Mouse (Mus musculus) heart, embryonic 15.5 days (tissue): ENCODE data around the gene Slc2a10. TPM values are rescaled to one million over a fixed set of nuclear protein-coding genes. Genes with fewer than 3 reads are reported as not detected.

Experiments
- ATAC-seq: fragments of 200-750 bp; cut with Nextera tagmentation; replicated peaks from 2 replicates; pipeline ENCODE4 v1.8.0; 2017; ENCODE audit warnings: low read depth, moderate TSS enrichment; ENCODE audit not compliant: insufficient number of reproducible peaks, insufficient read depth, low FRiP score
- H3K27ac ChIP-seq: fragments of 300-500 bp; sonication (generic); 2 replicates; pipeline ENCODE4 v1.5.1; 2015; ENCODE audit warnings: mild to moderate bottlenecking, inconsistent platforms
- H3K27me3 ChIP-seq: fragments of 300-500 bp; sonication (generic); 2 replicates; pipeline ENCODE4 v1.6.1; 2015; ENCODE audit warnings: inconsistent platforms
- H3K36me3 ChIP-seq: fragments of 300-500 bp; sonication (generic); 2 replicates; pipeline ENCODE4 v1.6.1; 2015; ENCODE audit warnings: mild to moderate bottlenecking, inconsistent platforms
- H3K4me1 ChIP-seq: fragments of 300-500 bp; sonication (generic); replicated peaks from 2 replicates; pipeline ENCODE4 v1.6.1; 2015; ENCODE audit warnings: inconsistent platforms
- H3K4me2 ChIP-seq: fragments of 300-500 bp; sonication (generic); 2 replicates; pipeline ENCODE4 v1.6.1; 2015; ENCODE audit warnings: inconsistent platforms, mild to moderate bottlenecking, moderate library complexity
- H3K4me3 ChIP-seq: fragments of 300-500 bp; sonication (generic); 2 replicates; pipeline ENCODE4 v1.5.1; 2015; ENCODE audit warnings: mild to moderate bottlenecking, inconsistent platforms
- H3K9ac ChIP-seq: fragments of 300-500 bp; sonication (generic); 2 replicates; pipeline ENCODE4 v1.6.1; 2015; ENCODE audit warnings: mild to moderate bottlenecking, inconsistent platforms
- H3K9me3 ChIP-seq: fragments of 300-500 bp; sonication (generic); replicated peaks from 2 replicates; pipeline ENCODE4 v1.6.1; 2016; ENCODE audit warnings: inconsistent platforms
- WGBS: fragments of 180-500 bp; shearing (Covaris S2); methylation state at CpG from one replicate; pipeline ENCODE4 v1.1.7; 2015; ENCODE audit warnings: mixed read lengths; 5-methylcytosine and 5-hydroxymethylcytosine counted together
- polyA plus RNA-seq: library from polyadenylated mRNA; unstranded; fragments of >200 nt; fragmentation: Nextera tagmentation; extraction: Ambion mirVana; gene quantifications from 2 replicates; pipeline ENCODE4 v1.2.1, GENCODE M21; 2015

Gene Slc2a10
- polyA plus RNA-seq, 1 experiment from 2014 or later = 5.0 TPM

DNA sequence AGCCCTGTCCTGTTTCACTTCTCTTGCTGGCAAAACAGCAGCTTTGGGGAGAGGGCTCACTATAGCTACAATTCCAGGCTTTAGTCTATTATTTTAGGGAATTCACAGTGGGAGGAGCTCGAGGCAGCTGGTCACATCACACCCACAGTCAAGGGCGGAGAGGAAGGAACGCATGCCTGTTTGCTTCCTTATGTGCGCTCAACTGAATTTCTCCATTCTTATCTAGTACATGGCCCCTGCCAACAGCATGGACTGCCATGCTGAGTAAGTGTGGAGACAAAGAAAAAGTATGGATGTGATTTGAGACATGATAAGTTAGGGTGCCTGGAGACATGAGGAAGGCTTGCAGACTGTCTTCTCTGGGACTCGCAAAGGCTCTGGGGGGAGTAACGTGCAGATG, 19.4 kb upstream of the Slc2a10 start:
- Histone ChIP-seq H3K36me3 (peaks cover 3% of the 10 kb centered on the region; the same call in 1 of the 2 replicates), H3K27me3 (peaks cover 2% of the 10 kb centered on the region), H3K4me1 (peaks cover 12% of the 10 kb centered on the region), H3K9me3 (no peaks in the 10 kb centered on the region), H3K4me2 (no peak overlapping the region), H3K27ac (no peak overlapping the region), H3K9ac (no peak overlapping the region), H3K4me3 (no peak overlapping the region)
- WGBS = 41% methylated on average over 6 of the region's 6 CpGs
- ATAC-seq = no peak

DNA sequence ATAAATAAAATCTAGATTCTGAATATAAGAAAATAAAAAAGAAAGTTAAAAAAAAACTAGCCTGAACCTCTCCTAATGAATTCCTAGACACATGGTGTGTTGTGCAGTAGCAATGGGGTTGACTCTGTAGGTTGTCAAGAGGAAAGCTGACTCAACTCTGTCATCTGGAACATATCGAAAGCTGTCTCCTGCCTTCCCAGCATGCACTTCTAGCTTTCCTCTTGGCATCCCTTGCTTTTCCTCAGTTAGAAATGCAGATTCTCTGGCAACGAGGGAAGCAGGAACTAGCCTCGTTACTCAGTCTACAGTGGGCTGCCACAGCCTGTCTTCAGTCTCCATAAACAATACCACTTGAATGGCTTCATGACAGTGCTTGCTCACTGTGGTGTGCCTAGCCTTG, 17.8 kb upstream of the Slc2a10 start:
- Histone ChIP-seq H3K27me3 (peaks cover 2% of the 10 kb centered on the region), H3K27ac (no peak overlapping the region), H3K9me3 (no peaks in the 10 kb centered on the region), H3K9ac (no peak overlapping the region), H3K4me3 (no peak overlapping the region), H3K4me2 (no peak overlapping the region), H3K36me3 (peaks cover 14% of the 10 kb centered on the region), H3K4me1 (peaks cover 12% of the 10 kb centered on the region)
- no peak for ATAC-seq
- WGBS = 60% methylated on average over 3 of the region's 3 CpGs

GRCm38 (mm10) chr2:165486401-165486800, 17.2 kb upstream of the Slc2a10 start:
- WGBS = 81% methylated on average over 5 of the region's 5 CpGs
- Histone ChIP-seq H3K4me3 (no peak overlapping the region), H3K9ac (no peak overlapping the region), H3K4me1 (peaks cover 12% of the 10 kb centered on the region), H3K9me3 (no peaks in the 10 kb centered on the region), H3K27ac (no peak overlapping the region), H3K27me3 (no peaks in the 10 kb centered on the region; the same call in none of the 2 replicates), H3K36me3 (peaks cover 15% of the 10 kb centered on the region), H3K4me2 (no peak overlapping the region)
- ATAC-seq = no peak

DNA sequence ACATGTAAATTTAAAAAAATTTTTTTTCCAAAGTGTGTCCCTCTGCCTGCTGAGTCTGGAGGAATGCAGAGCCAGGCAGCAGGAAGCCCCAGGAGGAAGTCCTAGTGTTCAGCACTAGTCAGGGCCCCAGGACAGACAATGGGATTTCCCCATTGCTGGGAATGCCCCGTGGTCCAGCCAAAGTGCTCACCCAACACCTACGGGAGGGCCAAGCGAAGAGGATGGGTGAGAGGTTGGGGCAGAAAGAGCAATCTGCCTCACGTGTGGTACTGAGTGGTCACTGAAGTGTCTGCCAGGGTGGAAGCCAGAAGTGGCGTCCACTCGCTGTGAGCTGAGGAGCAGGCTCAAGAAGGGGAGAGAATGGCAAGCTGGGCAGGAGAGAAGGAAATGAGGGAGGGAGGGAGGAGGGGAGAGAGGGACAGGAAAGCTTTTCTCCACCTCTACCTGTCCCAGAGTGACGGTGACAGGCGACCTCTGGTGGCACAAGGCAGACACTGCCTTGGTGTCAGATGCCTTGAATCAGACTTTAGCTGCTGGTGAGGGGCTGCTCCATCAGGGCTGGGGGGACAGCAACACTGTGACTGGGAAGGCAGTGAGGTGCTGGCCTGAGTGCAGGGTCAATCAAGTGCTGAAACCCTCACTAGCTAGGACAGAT, 16.6 kb upstream of the Slc2a10 start:
- H3K27ac ChIP-seq = no peak overlapping the region
- no peak overlapping the region for H3K4me3 ChIP-seq
- peaks cover 14% of the 10 kb centered on the region for H3K4me1 ChIP-seq
- H3K4me2 ChIP-seq = no peak overlapping the region
- WGBS = 16% methylated on average over 8 of the region's 8 CpGs
- no peak overlapping the region for H3K9ac ChIP-seq
- no peaks in the 10 kb centered on the region; the same call in none of the 2 replicates for H3K27me3 ChIP-seq
- 0 out of 2 replicates have a peak, but pooled peaks have one; percentile 26 for ATAC-seq
- H3K36me3 ChIP-seq = peaks cover 15% of the 10 kb centered on the region
- H3K9me3 ChIP-seq = no peaks in the 10 kb centered on the region

DNA sequence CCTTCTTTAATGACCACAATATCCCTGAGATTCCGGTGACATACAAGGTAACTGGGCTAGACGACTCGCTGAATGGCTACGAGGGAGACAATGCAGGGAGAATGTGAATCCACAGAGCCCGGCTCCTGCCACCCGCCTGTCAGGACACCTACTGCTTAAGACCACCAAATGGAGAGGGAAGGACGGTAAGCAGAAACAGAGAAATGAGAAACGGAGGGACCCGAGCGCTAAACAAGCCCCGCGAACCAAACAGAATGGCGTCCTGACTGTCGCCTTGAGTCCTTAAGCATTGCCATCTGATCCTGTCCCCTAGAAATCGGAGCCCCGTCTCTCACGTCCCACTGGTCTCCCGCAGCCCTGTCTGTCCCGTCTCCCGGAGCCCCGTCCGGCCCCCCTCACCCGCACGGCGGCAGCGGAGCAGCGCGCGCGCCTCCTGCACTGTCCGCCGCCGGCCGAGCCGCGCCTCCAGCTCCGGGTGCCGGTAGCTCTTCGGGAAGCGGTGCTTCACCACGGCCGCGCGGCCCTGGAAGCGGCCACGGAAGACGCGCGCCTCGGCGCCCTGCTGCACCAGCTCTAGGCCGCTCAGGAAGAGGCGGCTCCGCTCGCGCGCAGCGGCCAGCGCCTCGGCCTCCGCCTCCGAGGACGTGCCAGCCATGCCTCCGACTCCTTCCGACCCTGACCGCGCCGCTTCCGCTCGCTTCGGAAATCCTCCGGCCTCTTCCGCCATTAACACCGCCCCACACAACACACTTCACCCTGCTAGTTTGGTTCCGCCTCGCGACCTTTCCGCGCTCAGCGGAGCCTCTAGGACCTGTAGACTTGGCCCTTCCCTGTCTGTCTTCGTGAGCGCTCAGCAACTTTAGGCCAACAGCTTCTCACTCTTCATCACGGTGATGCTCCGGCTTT, 10.7 kb upstream of the Slc2a10 start, which contains the start of gene Trp53rka:
TSS of gene Trp53rka (minus strand) at position 677 of the 906 bp plus-strand sequence.
- under 1% methylated on average over 84 of the region's 84 CpGs for WGBS
- H3K27me3 ChIP-seq = no peaks in the 10 kb centered on the region
- peak within 1 kb of the TSS; percentile 83 for H3K27ac ChIP-seq
- H3K4me3 ChIP-seq = peak within 1 kb of the TSS; percentile 83
- H3K4me2 ChIP-seq = peak within 1 kb of the TSS; percentile 75
- H3K4me1 ChIP-seq = peaks cover 13% of the 10 kb centered on the region
- peak; percentile 87 for ATAC-seq
- H3K36me3 ChIP-seq = peaks cover 15% of the 10 kb centered on the region
- peak within 1 kb of the TSS; percentile 83 for H3K9ac ChIP-seq
- H3K9me3 ChIP-seq = no peaks in the 10 kb centered on the region

GRCm38 (mm10) chr2:165493587-165494210, 9.9 kb upstream of the Slc2a10 start:
- H3K4me1 ChIP-seq = peaks cover 13% of the 10 kb centered on the region
- H3K27me3 ChIP-seq = no peaks in the 10 kb centered on the region
- peaks cover 12% of the 10 kb centered on the region for H3K36me3 ChIP-seq
- 27% methylated on average over 17 of the region's 17 CpGs for WGBS
- peak overlapping the region; percentile 83; the same call in 1 of the 2 replicates for H3K27ac ChIP-seq
- no peak for ATAC-seq
- no peaks in the 10 kb centered on the region for H3K9me3 ChIP-seq
- H3K9ac ChIP-seq = peak overlapping the region; percentile 83
- H3K4me3 ChIP-seq = peak overlapping the region; percentile 83
- peak overlapping the region; percentile 75 for H3K4me2 ChIP-seq

DNA sequence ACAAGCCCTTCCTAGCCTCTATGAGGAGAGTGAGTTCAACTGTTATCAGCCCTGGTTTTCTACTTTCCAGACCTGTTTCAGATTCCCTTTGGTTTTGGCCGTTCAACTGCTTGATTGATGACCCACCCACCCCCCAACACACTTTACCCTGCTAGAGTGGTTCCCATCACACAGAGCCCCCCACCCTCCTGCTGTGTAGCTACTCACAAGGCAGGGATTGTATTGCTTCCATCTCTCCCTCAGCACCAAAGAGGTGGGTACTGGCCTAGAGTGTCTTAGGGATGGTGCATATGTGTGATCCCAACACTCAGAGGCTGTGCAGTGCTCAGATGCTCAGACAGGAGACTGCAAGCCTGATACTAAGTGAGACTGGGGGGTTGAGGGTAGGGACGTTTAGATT, 9.1 kb upstream of the Slc2a10 start:
- no peak overlapping the region for H3K27ac ChIP-seq
- 46% methylated on average over 2 of the region's 2 CpGs for WGBS
- peaks cover 13% of the 10 kb centered on the region for H3K4me1 ChIP-seq
- H3K4me2 ChIP-seq = no peak overlapping the region
- H3K27me3 ChIP-seq = no peaks in the 10 kb centered on the region
- no peak for ATAC-seq
- H3K9ac ChIP-seq = no peak overlapping the region
- H3K9me3 ChIP-seq = no peaks in the 10 kb centered on the region
- no peak overlapping the region for H3K4me3 ChIP-seq
- peaks cover 11% of the 10 kb centered on the region for H3K36me3 ChIP-seq

- Histone ChIP-seq H3K4me3 (no peak overlapping the region), H3K9me3 (no peaks in the 10 kb centered on the region), H3K4me2 (no peak overlapping the region), H3K27me3 (no peaks in the 10 kb centered on the region), H3K9ac (no peak overlapping the region), H3K36me3 (no peaks in the 10 kb centered on the region), H3K4me1 (peaks cover 13% of the 10 kb centered on the region), H3K27ac (no peak overlapping the region)
- ATAC-seq = no peak
Measured at GRCm38 (mm10) chr2:165496251-165496650, 7.3 kb upstream of the Slc2a10 start.

- Histone ChIP-seq H3K36me3 (no peaks in the 10 kb centered on the region), H3K4me1 (peaks cover 4% of the 10 kb centered on the region), H3K4me3 (no peak overlapping the region), H3K27ac (no peak overlapping the region), H3K9ac (no peak overlapping the region), H3K9me3 (no peaks in the 10 kb centered on the region), H3K4me2 (no peak overlapping the region), H3K27me3 (no peaks in the 10 kb centered on the region)
- ATAC-seq = no peak
- WGBS = 58% methylated on average over 2 of the region's 2 CpGs
Measured at GRCm38 (mm10) chr2:165497706-165498275, 5.8 kb upstream of the Slc2a10 start.

DNA sequence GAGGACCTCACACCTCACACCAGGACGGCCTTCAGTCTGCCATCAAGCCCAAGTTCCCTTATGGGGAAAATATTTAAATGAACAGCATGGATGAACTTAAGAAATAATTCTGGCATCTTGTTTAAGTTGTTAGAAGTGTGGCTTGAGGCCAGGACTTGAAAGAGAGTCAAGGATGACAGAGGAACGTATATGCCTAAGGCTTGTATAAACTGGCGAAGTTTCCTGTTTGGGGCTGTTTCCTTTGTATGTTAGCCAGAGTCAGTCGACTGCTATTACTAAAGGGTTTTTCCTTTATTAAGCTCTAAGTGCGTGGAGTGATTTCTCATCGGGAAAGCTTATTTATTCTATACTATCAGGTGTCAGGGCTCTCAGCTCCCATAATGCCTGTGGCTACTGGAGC, 4.8 kb upstream of the Slc2a10 start:
- ATAC-seq = no peak
- no peaks in the 10 kb centered on the region for H3K9me3 ChIP-seq

DNA sequence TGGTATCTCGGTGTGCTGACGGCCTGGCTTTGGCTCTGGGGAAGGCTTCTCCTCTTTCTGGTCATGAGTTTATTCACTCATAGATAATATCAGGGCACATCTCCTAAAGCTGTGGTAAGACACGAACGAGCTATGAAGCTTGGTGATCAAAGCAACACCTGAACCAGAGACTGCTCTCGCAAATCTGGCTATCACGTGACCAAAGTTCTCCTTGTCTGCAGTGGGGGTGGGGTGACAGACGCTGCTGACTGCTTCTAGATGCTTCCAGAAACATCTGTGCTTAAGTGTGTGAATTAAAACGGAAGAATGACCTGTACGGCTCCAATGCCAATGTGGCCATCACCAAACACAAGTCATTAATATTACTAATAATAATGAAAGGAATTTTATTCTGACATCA, 6.1 kb downstream of the Slc2a10 start:
- no peaks in the 10 kb centered on the region for H3K36me3 ChIP-seq
- WGBS = 52% methylated on average over 9 of the region's 9 CpGs
- H3K4me1 ChIP-seq = peaks cover 16% of the 10 kb centered on the region
- no peaks in the 10 kb centered on the region for H3K9me3 ChIP-seq
- no peak overlapping the region for H3K4me2 ChIP-seq
- no peak overlapping the region for H3K9ac ChIP-seq
- no peak overlapping the region for H3K27ac ChIP-seq
- no peak for ATAC-seq
- 0 out of 2 replicates have a peak, but pooled peaks cover 3% of the 10 kb centered on the region for H3K27me3 ChIP-seq
- no peak overlapping the region for H3K4me3 ChIP-seq

More for the DNA sequence above, 4.8 kb upstream of the Slc2a10 start:
- H3K36me3 ChIP-seq = no peaks in the 10 kb centered on the region
- H3K9ac ChIP-seq = no peak overlapping the region
- peaks cover 8% of the 10 kb centered on the region for H3K4me1 ChIP-seq
- H3K27ac ChIP-seq = no peak overlapping the region
- no peak overlapping the region for H3K4me2 ChIP-seq
- WGBS = 53% methylated on average over 6 of the region's 6 CpGs
- no peak overlapping the region for H3K4me3 ChIP-seq
- H3K27me3 ChIP-seq = no peaks in the 10 kb centered on the region
